Comparison of ENCODE assay signal across 8 mouse cellular contexts in the genomic region with DNA sequence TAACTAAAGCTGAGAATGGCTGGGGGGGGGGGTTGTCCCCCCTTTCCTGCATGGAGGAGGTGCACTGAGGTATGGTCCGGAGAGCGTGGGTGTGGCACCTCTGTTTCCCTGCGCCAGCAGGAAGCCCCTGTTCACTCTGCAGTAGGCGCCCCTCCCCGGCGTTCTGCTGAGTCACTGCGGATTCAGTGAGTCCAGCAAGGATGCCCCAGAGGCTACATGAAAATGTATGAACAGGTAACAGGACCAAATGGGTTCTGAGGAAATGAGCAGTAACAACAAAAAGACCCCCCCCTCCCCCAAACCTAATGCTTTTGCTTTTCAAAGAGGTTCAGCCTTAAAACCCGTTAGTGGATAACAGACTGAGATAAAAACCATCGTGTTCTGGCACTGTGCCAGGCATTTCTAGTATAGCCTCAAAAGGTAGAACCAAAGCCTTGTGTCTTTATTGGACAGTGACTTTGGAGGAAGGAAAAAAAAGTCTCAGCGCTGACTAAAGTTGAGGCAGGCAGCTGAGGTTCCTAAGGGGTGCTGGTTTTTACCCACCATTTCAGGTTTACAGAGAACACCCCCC. TPM values are rescaled to one million over a fixed set of nuclear protein-coding genes. Genes with fewer than 3 reads are reported as not detected.
DNase-seq lines count a peak whose midpoint lies in the region; ATAC-seq and TF ChIP-seq lines count a peak whose summit lies in the region.

No protein-coding gene starts in this region.

- no peak overlapping the region for H3K9ac ChIP-seq in heart, postnatal 0 days (replicated peaks; ENCODE audit: low read depth, low read length)
- peak overlapping the region; percentile 74 for H3K9ac ChIP-seq in neural tube, embryonic 14.5 days (replicated peaks; ENCODE audit: low read depth, low read length)

- H3K9me3 ChIP-seq in megakaryocyte, embryonic 14.5 days: peaks cover 47% of the 10 kb centered on the region
- peaks cover 22% of the 10 kb centered on the region for H3K9me3 ChIP-seq in heart, postnatal 0 days (replicated peaks; ENCODE audit: control insufficient read depth, low read length)
- peaks cover 23% of the 10 kb centered on the region for H3K9me3 ChIP-seq in limb, embryonic 10.5 days (replicated peaks)
- peaks cover 6% of the 10 kb centered on the region for H3K9me3 ChIP-seq in neural tube, embryonic 14.5 days (ENCODE audit: control insufficient read depth, low read length)

- no peak for ATAC-seq in megakaryocyte, adult 5-6 weeks (ENCODE audit: poor library complexity, severe bottlenecking)
- no peak for ATAC-seq in heart, postnatal 0 days (ENCODE audit: insufficient read depth, low read depth)
- no peak for ATAC-seq in neural tube, embryonic 14.5 days (ENCODE audit: low read depth)
- ATAC-seq in erythroblast, adult 5-6 weeks (replicated peaks; ENCODE audit: low FRiP score, poor library complexity, severe bottlenecking): no peak

- no peak for TF ChIP-seq CTCF in heart, postnatal 0 days (IDR thresholded peaks at IDR 0.05; ENCODE audit: low read depth)

- no peak overlapping the region; the same call in none of the 2 replicates for H3K27ac ChIP-seq in heart, postnatal 0 days (ENCODE audit: low read depth)
- peak overlapping the region; percentile 92 for H3K27ac ChIP-seq in limb, embryonic 10.5 days
- H3K27ac ChIP-seq in neural tube, embryonic 14.5 days (ENCODE audit: low read depth, low read length): no peak overlapping the region

- H3K36me3 ChIP-seq in megakaryocyte, embryonic 14.5 days (replicated peaks; ENCODE audit: low read length): peaks cover 20% of the 10 kb centered on the region
- H3K36me3 ChIP-seq in heart, postnatal 0 days (replicated peaks; ENCODE audit: control insufficient read depth, insufficient read depth, low read length): peaks cover 24% of the 10 kb centered on the region
- H3K36me3 ChIP-seq in limb, embryonic 10.5 days: peaks cover 73% of the 10 kb centered on the region
- H3K36me3 ChIP-seq in neural tube, embryonic 14.5 days (ENCODE audit: control insufficient read depth, insufficient read depth, low read length): peaks cover 15% of the 10 kb centered on the region; the same call in 1 of the 2 replicates

- H3K4me2 ChIP-seq in heart, postnatal 0 days (ENCODE audit: low read depth, low read length): peak overlapping the region; percentile 54
- peak overlapping the region; percentile 56 for H3K4me2 ChIP-seq in neural tube, embryonic 14.5 days (ENCODE audit: low read depth, low read length)

- peak overlapping the region; percentile 7 for H3K4me3 ChIP-seq in megakaryocyte, embryonic 14.5 days (replicated peaks)
- H3K4me3 ChIP-seq in heart, postnatal 0 days (ENCODE audit: low read depth, low read length): peak overlapping the region; percentile 69
- peak overlapping the region; percentile 62 for H3K4me3 ChIP-seq in limb, embryonic 10.5 days
- peak overlapping the region; percentile 57 for H3K4me3 ChIP-seq in neural tube, embryonic 14.5 days (ENCODE audit: low read depth, low read length)

- WGBS in heart, postnatal 0 days: 54% methylated on average over 10 of the region's 10 CpGs
- 47% methylated on average over 10 of the region's 10 CpGs for WGBS in limb, embryonic 10.5 days
- 47% methylated on average over 10 of the region's 10 CpGs for WGBS in neural tube, embryonic 14.5 days

- peaks cover 50% of the 10 kb centered on the region for H3K27me3 ChIP-seq in megakaryocyte, embryonic 14.5 days (replicated peaks)
- no peaks in the 10 kb centered on the region for H3K27me3 ChIP-seq in heart, postnatal 0 days (ENCODE audit: control insufficient read depth, insufficient read depth, low read length)
- H3K27me3 ChIP-seq in limb, embryonic 10.5 days (ENCODE audit: low read depth, poor library complexity, severe bottlenecking): no peaks in the 10 kb centered on the region
- no peaks in the 10 kb centered on the region for H3K27me3 ChIP-seq in neural tube, embryonic 14.5 days (ENCODE audit: control insufficient read depth, insufficient read depth, low read length)

- peaks cover 26% of the 10 kb centered on the region for H3K4me1 ChIP-seq in megakaryocyte, embryonic 14.5 days
- H3K4me1 ChIP-seq in heart, postnatal 0 days (ENCODE audit: control insufficient read depth, insufficient read depth): no peaks in the 10 kb centered on the region
- peaks cover 27% of the 10 kb centered on the region for H3K4me1 ChIP-seq in limb, embryonic 10.5 days
- peaks cover 4% of the 10 kb centered on the region; the same call in 1 of the 2 replicates for H3K4me1 ChIP-seq in neural tube, embryonic 14.5 days (ENCODE audit: control insufficient read depth, insufficient read depth, low read length)

- no peak for TF ChIP-seq EP300 in heart, postnatal 0 days (IDR thresholded peaks at IDR 0.05; ENCODE audit: low read depth)

- DNase-seq in cerebellum, postnatal 10 days: peak; percentile 58 to 63
- no peak for DNase-seq in heart, postnatal 0 days (ENCODE audit: low spot score)
- DNase-seq in limb, embryonic 10.5 days (ENCODE audit: low spot score): no peak
- DNase-seq in thymus, postnatal 25 days: no peak

RNA-seq across cellular contexts. Expression of a gene that starts 15.9 kb away (rescaled TPM):
- polyA plus RNA-seq in megakaryocyte, embryonic 14.5 days (2012; ENCODE audit: insufficient read depth, low replicate concordance): 48.4 and 174 TPM in 2 replicates
- total RNA-seq in megakaryocyte, adult 5-6 weeks (2015): not detected in 2 replicates
- 0.07 and 0.20 TPM in 2 replicates for total RNA-seq in megakaryocyte, adult 5-6 weeks (2017)
- 717 and 1,330 TPM in 2 replicates for total RNA-seq in heart, postnatal 0 days (2014; rRNA removed; ENCODE audit: low replicate concordance)
- 664 and 669 TPM in 2 replicates for polyA plus RNA-seq in heart, postnatal 0 days (2015; fragmentation: Nextera tagmentation; extraction: Ambion mirVana)
- polyA plus RNA-seq in limb, embryonic 10.5 days (2016; fragmentation: Nextera tagmentation; extraction: Ambion mirVana): 3,140 and 3,810 TPM in 2 replicates
- 353 and 390 TPM in 2 replicates for polyA plus RNA-seq in neural tube, embryonic 14.5 days (2014; fragmentation: Nextera tagmentation; extraction: Ambion mirVana)
- total RNA-seq in erythroblast, adult 5-6 weeks (2015; ENCODE audit: low replicate concordance): not detected in 2 replicates
- total RNA-seq in erythroblast, adult 5-6 weeks (2017; ENCODE audit: low replicate concordance): not detected in 2 replicates

RNA-seq across cellular contexts. Expression of a gene that starts 45.7 kb away (rescaled TPM):
- 13.1 and 15.8 TPM in 2 replicates for polyA plus RNA-seq in megakaryocyte, embryonic 14.5 days (2012; ENCODE audit: insufficient read depth, low replicate concordance)
- total RNA-seq in megakaryocyte, adult 5-6 weeks (2015): 3.5 and 6.0 TPM in 2 replicates
- 2.0 and 3.1 TPM in 2 replicates for total RNA-seq in megakaryocyte, adult 5-6 weeks (2017)
- 1.7 and 4.7 TPM in 2 replicates for total RNA-seq in heart, postnatal 0 days (2014; rRNA removed; ENCODE audit: low replicate concordance)
- polyA plus RNA-seq in heart, postnatal 0 days (2015; fragmentation: Nextera tagmentation; extraction: Ambion mirVana): 5.7 and 7.5 TPM in 2 replicates
- polyA plus RNA-seq in limb, embryonic 10.5 days (2016; fragmentation: Nextera tagmentation; extraction: Ambion mirVana): 28.8 and 33.1 TPM in 2 replicates
- polyA plus RNA-seq in neural tube, embryonic 14.5 days (2014; fragmentation: Nextera tagmentation; extraction: Ambion mirVana): 12.1 and 12.6 TPM in 2 replicates
- total RNA-seq in erythroblast, adult 5-6 weeks (2015; ENCODE audit: low replicate concordance): 3.5 and 5.0 TPM in 2 replicates
- total RNA-seq in erythroblast, adult 5-6 weeks (2017; ENCODE audit: low replicate concordance): 0.77 and 4.5 TPM in 2 replicates

Comparison
In these comparisons a context has a peak if more than half of its experiments do, and no peak if none do; other contexts are left out.
1. H3K4me3 ChIP-seq: peak in every context shown above with its lines; median percentile 69 in heart, postnatal 0 days; 62 in limb, embryonic 10.5 days; 57 in neural tube, embryonic 14.5 days; 7 in megakaryocyte, embryonic 14.5 days.
2. DNase-seq: peak in cerebellum, postnatal 10 days (2 of 2); none in heart, postnatal 0 days (single experiment), limb, embryonic 10.5 days (single experiment) and thymus, postnatal 25 days (single experiment).